Mouse (Mus musculus): ENCODE data around the gene Ttc23.
A peak's percentile ranks its signal among the peaks of the same experiment; 100 is the strongest.

DNA sequence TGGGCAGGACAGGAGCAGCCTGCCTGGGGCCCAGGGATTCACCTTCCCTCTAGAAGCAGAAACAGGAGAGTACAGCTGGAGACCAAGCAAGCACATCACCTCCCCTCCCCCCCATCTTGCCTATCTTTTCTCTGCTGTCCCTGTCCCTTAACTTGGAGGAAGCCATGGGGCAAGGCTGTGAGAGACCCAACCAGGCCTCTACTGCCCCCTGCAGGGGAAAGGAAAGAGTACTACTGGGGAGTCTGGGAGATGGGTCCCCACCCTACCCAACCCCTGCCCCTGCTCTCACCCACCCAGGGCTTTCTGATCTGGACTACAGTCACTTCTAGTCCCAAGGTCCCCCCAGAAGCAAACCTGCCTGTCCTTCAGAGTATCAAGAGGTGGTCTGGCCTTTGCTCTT is 53.6 kb downstream of the Ttc23 start:
- TF ChIP-seq CTCF (IDR thresholded peaks at IDR 0.05; ENCODE audit: extremely low read depth, insufficient read depth, insufficient read length, insufficient replicate concordance) (peak; percentile 28; the same call in 1 of the 2 replicates), POLR2A (IDR thresholded peaks at IDR 0.05; ENCODE audit: low read depth, low read length) (no peak)

Data from spleen, adult 2 months (tissue).